Mouse (Mus musculus): ENCODE data around the gene Tenm3.

The Tenm3 gene

GRCm38 (mm10) chr8:48810615-48811014, 33.1 kb downstream of the Tenm3 start:
- DNase-seq (ENCODE audit: low spot score in 2 of 2) = no peak

DNA sequence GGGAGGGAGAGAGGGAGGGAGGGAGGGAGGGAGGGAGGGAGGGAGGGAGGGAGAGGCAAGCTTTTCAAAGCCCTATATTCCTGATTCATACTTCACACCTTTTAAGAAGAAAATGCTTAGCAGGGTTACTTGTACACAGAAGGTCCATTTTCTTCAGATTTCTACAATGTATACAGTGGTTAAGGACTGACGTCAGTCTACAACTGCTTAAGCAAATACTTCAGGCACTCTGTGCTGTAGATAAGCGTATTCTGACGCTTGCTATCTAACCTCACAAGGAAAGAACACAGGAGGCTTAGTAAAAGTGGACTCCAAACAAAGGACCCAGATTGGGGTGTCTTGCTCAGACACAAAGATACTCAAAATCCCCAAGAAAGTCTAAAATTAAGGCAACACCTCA, 34.6 kb downstream of the Tenm3 start:
- DNase-seq (ENCODE audit: low spot score in 2 of 2) = no peak

GRCm38 (mm10) chr8:48803070-48803469, 40.7 kb downstream of the Tenm3 start:
- DNase-seq (ENCODE audit: low spot score in 2 of 2) = no peak

- DNase-seq (ENCODE audit: low spot score in 2 of 2) = no peak
Observed at GRCm38 (mm10) chr8:48802231-48802630, 41.5 kb downstream of the Tenm3 start.

DNA sequence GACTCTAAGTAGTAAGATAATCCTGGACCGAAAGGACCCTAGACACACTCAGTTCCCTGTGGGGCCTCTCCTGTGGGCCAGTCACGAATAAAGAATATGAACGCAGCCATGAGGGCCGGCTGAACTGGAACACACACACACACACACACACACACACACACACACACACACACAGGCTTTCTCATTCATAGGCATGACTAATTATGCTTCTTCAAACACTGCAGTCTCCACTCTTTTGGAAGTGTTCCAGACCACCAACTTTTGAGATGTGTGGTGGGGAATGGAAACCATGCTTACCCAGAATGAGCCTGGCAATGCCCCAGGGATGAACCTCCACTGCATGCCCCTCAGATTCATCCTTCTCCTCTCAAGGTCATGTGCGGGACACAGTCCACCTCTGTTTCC, 45.8 kb downstream of the Tenm3 start:
- DNase-seq (ENCODE audit: low spot score in 2 of 2) = no peak

DNA sequence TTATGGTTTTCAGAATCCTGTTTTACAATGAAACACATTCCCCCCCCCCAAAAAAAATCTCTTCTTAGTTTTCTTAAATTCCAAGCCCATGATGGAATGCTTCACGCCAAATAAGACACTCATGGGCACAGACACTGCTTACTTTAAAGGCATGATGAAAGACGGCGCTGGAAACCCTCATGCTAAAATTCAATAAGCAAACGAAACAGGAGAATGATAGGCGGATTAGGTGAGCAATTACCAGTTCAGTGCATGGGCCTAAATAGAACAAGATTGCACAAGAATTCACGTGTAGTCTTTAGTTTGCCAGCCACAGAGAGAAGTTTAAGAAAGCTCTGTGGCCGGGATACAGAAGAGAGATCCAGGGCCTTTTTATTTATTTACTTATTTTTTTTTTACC, 49.5 kb downstream of the Tenm3 start:
- DNase-seq (ENCODE audit: low spot score in 2 of 2) = no peak

- DNase-seq (ENCODE audit: low spot score in 2 of 2) = no peak
Observed at GRCm38 (mm10) chr8:48793729-48794128, 50.0 kb downstream of the Tenm3 start.

GRCm38 (mm10) chr8:48792587-48793326, 51.0 kb downstream of the Tenm3 start:
- no peak for DNase-seq (ENCODE audit: low spot score in 2 of 2)

DNA sequence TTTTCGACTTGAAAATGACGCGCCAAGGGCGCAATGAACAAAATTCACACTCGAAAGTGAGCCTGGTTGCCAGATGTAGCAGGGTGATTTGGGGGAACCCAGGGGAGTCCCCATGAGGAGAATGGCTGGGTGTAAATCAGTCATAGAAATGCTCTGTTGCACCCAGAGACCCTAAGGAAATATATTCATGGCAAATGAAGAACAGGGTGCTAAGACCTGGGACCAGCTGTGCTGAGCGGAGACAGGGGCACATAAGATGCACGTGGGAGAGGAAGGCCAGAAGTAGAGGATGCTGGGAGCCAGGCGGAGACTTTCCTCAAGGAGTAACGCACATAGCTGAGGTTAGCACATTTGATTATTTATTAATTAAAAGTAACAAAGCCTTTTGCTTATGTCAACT, 60.4 kb downstream of the Tenm3 start:
- DNase-seq (ENCODE audit: low spot score in 2 of 2) = no peak

GRCm38 (mm10) chr8:48780628-48781027, 63.1 kb downstream of the Tenm3 start:
- no peak for DNase-seq (ENCODE audit: low spot score in 2 of 2)

DNA sequence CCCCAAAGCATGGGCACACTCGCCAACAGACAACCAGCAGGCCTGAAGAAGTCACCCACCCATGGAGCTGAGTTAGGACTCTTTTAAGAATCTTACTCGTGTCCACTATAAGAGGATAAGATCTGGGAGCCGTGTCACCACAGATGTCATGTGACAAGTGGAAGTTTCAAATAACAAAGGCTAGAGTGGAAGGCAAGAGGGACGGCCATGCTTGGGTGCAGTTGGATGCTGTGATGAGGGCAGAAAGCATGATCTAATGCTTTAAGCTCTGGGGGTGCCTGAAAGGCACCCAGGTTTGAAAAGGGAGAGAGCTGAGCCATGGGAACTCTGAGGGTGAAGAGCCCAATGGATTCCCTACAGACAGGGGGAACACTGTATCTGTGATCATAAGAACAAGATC, 64.6 kb downstream of the Tenm3 start:
- DNase-seq (ENCODE audit: low spot score in 2 of 2) = no peak

GRCm38 (mm10) chr8:48776081-48776480, 67.7 kb downstream of the Tenm3 start:
- DNase-seq (ENCODE audit: low spot score in 2 of 2) = no peak

DNA sequence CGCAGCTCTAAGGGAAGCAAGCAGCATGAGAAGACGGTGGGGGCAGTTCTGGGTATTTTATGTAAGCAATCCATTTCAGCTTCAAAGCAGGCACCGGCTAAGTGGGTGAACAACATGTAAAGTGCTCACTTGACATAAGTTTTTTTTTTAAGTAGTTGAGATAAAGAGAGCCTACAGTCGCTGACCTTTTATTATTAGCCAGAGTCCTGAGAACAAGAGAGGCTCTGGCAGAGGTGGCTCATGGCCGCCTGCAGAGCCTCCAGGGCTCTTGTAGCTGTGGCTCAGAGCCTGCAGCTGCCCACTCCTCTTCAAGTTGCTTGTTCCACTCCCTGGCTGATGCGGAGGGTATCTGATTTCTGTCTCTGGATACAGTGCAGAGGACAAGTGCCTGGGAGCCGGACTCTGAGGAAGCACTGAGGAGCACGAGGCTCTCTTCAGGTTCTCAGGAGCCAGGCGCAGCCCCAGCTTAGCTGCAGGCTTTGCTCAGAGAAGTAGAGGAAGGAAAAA, 68.2 kb downstream of the Tenm3 start:
- peak; percentile 16 to 21 for DNase-seq (ENCODE audit: low spot score in 2 of 2)

DNA sequence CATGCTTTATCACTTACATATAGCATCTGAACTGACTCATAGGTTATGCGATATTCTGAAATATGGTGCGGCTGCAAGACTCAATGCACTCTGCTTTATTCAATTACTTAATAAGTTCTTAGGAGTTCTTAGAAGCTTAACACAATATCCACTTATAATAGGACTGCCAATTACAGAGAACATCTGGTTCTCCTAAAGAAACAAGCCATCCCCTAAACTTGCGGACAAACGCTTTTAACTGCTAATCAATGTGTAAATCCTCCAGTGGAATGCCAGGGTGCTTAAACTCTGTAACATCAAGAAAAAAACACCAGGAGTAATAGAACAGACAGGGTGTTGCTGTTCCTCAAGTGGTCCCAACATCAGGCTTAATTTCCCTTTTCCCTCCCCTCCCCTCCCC, 68.9 kb downstream of the Tenm3 start:
- no peak for DNase-seq (ENCODE audit: low spot score in 2 of 2)

GRCm38 (mm10) chr8:48766545-48767234, 77.1 kb downstream of the Tenm3 start:
- DNase-seq (ENCODE audit: low spot score in 2 of 2) = no peak

GRCm38 (mm10) chr8:48765212-48765611, 78.5 kb downstream of the Tenm3 start:
- DNase-seq (ENCODE audit: low spot score in 2 of 2) = no peak

- no peak for DNase-seq (ENCODE audit: low spot score in 2 of 2)
Observed at GRCm38 (mm10) chr8:48764011-48764410, 79.7 kb downstream of the Tenm3 start.

DNA sequence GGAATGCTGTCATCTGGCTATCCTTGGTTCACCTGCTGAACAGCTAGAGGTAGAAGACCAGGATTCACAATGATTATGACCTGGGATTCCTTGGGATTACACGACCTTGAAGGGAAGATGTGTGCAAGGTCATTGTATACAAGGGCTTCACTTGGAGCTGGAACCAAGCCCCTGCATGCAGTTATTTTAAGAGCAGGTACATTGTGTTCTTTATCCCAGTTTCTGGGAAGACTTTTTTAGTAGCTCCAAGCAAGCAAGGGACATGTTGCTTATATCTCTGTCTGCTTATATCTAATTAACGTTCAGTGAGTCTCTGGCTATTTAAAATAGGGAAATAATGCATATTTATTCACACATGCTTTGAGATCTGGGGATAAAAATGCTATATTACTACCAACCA, 86.9 kb downstream of the Tenm3 start:
- DNase-seq (ENCODE audit: low spot score in 2 of 2) = no peak

DNA sequence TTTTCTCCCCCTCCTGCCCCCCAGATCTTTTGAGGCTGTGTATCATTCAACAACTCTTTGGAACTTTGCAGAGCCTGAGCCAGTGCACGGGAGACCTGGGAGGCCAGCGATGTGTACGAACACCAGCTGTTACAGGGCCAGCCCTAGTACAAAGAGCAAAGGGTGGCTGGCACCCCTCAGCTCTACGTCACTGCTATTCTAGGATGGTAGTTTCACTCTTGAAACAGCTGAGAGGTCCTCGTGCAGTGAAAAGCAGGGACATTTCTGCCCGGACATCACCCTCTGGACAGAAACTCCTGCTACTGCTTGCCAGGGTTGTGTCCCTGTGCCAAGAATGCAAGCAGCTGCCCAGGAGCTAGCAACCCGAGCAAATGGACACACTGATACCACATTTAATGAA, 88.3 kb downstream of the Tenm3 start:
- DNase-seq (ENCODE audit: low spot score in 2 of 2) = no peak

DNA sequence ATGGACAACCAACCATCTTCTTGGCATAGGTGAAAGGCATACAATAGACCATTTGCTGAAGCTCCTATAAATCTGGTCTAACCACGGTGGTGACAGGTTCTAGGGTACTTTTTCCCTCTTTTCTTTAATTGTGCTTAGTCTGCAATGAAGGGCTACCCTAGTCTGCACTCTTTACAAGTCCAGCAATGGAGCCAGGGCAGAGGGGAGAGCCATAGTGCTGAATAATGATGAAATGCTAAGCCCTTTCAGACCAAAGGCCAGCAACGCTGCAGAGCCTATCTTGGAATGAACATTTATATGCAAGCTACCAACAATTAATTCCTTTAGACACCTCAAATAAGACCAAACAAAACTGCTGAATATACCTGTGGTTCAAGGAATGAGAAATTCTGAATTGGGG, 88.8 kb downstream of the Tenm3 start:
- DNase-seq (ENCODE audit: low spot score in 2 of 2) = no peak

DNA sequence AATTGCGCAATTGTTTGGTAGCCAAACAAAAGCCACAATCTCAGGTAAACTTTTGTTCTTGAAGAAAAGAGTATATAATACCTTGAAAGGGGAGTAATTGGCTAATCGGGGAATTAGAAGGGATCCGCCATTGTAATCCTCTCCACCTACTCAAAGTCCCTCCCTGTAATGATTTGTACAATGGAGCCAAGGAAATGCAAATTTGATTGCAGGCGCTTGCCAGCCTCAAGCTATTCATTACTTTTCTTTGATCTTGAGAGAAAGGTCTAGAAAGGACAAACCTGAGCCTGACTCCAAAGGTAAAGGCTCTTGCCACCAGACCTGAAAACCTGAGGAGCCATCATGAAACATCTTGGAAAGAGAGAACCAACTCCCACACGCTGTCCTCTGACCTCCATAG, 91.8 kb downstream of the Tenm3 start:
- DNase-seq (ENCODE audit: low spot score in 2 of 2) = no peak

DNA sequence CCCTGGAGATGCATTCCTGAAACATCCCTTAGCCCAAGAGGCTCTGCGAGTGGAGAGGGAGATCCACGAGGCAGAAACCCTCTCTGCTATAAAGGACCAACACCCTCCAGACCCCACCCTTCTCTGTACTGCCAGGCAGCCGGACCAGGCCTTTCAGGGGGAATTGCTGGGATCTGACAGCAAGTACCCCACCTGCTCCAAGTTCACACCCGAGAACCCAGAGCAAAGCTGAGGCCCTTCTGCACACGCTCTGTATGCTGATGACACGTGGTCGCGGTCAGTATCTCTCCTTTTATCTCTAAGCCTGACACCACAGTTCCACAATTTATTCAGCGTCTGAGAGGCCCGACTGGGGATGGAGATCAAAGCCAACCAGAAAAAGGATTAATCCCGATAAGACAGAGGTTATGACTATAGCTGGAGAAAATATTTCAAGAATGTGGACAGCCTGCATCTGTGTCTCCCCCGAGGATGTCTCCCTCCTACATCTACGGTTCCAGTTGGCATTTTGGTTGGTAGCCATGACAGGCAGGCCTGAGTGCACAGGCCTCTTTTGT, 95.2 kb downstream of the Tenm3 start:
- no peak for DNase-seq (ENCODE audit: low spot score in 2 of 2)

- no peak for DNase-seq (ENCODE audit: low spot score in 2 of 2)
Observed at GRCm38 (mm10) chr8:48743912-48744311, 99.8 kb downstream of the Tenm3 start.
